Mouse (Mus musculus): ENCODE measurements around the gene Fgfr2. TPM values are rescaled to one million over a fixed set of nuclear protein-coding genes. Genes with fewer than 3 reads are reported as not detected.
"Not testable (repeated sequence)": the region's sequence is repeated elsewhere in the genome, so short reads cannot be mapped to it uniquely, and the experiment has no call there.

Fgfr2 gene
- total RNA-seq, 2 experiments from 2014 or later, result not detected

GRCm38 (mm10) chr7:130426586-130426985 lies 2696.6 kb downstream of the Fgfr2 start:
- no peak for ATAC-seq (replicated peaks; ENCODE audit: poor library complexity)

- no peak for ATAC-seq (replicated peaks; ENCODE audit: poor library complexity)
These were observed 2697.2 kb downstream of the Fgfr2 start for GRCm38 (mm10) chr7:130425991-130426390.

- no peak for ATAC-seq (replicated peaks; ENCODE audit: poor library complexity)
These were observed 2703.2 kb downstream of the Fgfr2 start for GRCm38 (mm10) chr7:130419961-130420360.

- no peak for ATAC-seq (replicated peaks; ENCODE audit: poor library complexity)
These were observed 2715.5 kb downstream of the Fgfr2 start for GRCm38 (mm10) chr7:130407622-130408021.

GRCm38 (mm10) chr7:130403346-130403745 lies 2719.8 kb downstream of the Fgfr2 start:
- no peak for ATAC-seq (replicated peaks; ENCODE audit: poor library complexity)

- no peak for ATAC-seq (replicated peaks; ENCODE audit: poor library complexity)
These were observed 2728.5 kb downstream of the Fgfr2 start for GRCm38 (mm10) chr7:130394697-130395096.

- ATAC-seq (replicated peaks; ENCODE audit: poor library complexity), result not testable (repeated sequence)
These were observed 2733.1 kb downstream of the Fgfr2 start for GRCm38 (mm10) chr7:130390060-130390459.

- no peak for ATAC-seq (replicated peaks; ENCODE audit: poor library complexity)
These were observed 2736.8 kb downstream of the Fgfr2 start for GRCm38 (mm10) chr7:130386308-130386707.

GRCm38 (mm10) chr7:130385732-130386294 lies 2737.3 kb downstream of the Fgfr2 start:
- no peak for ATAC-seq (replicated peaks; ENCODE audit: poor library complexity)

- no peak for ATAC-seq (replicated peaks; ENCODE audit: poor library complexity)
These were observed 2741.0 kb downstream of the Fgfr2 start for GRCm38 (mm10) chr7:130382126-130382525.

GRCm38 (mm10) chr7:130381387-130381951 lies 2741.7 kb downstream of the Fgfr2 start:
- ATAC-seq (replicated peaks; ENCODE audit: poor library complexity), result no peak

- no peak; the same call in 1 of the 2 replicates for ATAC-seq (replicated peaks; ENCODE audit: poor library complexity)
These were observed 2742.3 kb downstream of the Fgfr2 start for GRCm38 (mm10) chr7:130380769-130381355.

- ATAC-seq (replicated peaks; ENCODE audit: poor library complexity), result no peak
These were observed 2742.8 kb downstream of the Fgfr2 start for GRCm38 (mm10) chr7:130380367-130380766.

- ATAC-seq (replicated peaks; ENCODE audit: poor library complexity), result no peak
These were observed 2743.3 kb downstream of the Fgfr2 start for GRCm38 (mm10) chr7:130379886-130380285.

GRCm38 (mm10) chr7:130378308-130378707 lies 2744.8 kb downstream of the Fgfr2 start:
- peak; percentile 48 for ATAC-seq (replicated peaks; ENCODE audit: poor library complexity)

- no peak for ATAC-seq (replicated peaks; ENCODE audit: poor library complexity)
These were observed 2748.8 kb downstream of the Fgfr2 start for GRCm38 (mm10) chr7:130374311-130374710.

GRCm38 (mm10) chr7:130368827-130369641 lies 2754.1 kb downstream of the Fgfr2 start:
- ATAC-seq (replicated peaks; ENCODE audit: poor library complexity), result no peak

GRCm38 (mm10) chr7:130368036-130368826 lies 2754.9 kb downstream of the Fgfr2 start:
- ATAC-seq (replicated peaks; ENCODE audit: poor library complexity), result no peak

- no peak for ATAC-seq (replicated peaks; ENCODE audit: poor library complexity)
These were observed 2755.7 kb downstream of the Fgfr2 start for GRCm38 (mm10) chr7:130367222-130368035.

GRCm38 (mm10) chr7:130365711-130366110 lies 2757.4 kb downstream of the Fgfr2 start:
- ATAC-seq (replicated peaks; ENCODE audit: poor library complexity), result no peak
